Mouse (Mus musculus): ENCODE measurements around the gene Cklf.
"Not testable (repeated sequence)": the region's sequence is repeated elsewhere in the genome, so short reads cannot be mapped to it uniquely, and the experiment has no call there.

DNA sequence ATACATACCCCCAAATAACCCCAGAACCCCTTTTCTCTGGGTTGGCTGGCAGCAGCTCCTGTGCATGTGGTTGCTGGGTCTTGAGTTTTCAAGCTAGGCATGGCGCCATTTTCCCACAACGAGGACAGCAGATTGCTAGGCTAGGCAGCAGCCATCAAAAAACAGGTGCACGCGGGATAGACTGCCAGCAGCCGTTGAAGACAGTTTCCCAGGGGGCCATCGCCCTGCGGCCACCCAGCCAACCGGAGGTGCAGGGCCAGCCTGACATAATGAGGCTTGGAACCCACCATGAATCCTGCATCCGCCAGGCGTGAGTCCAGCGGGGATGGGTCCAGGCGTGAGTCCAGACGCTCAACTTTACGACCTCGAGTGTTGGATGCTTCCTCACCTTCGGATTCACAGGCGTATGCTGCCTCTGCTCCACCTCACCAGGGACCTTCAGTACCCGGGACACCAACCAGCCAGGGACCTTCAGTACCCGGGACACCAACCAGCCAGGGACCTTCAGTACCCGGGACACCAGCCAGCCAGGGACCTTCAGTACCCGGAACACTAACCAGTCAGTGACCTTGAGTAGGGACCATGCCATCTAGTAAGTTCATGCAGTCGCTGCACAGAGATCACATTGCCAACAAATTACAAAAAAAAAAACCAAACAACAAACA, 13.7 kb downstream of the Cklf start:
- TF ChIP-seq CTCF (conservative IDR thresholded peaks at IDR 0.05; ENCODE audit: insufficient read depth, insufficient read length, low read depth, low read length); POLR2A (IDR thresholded peaks at IDR 0.05; ENCODE audit: low read depth, low read length): not testable (repeated sequence)

Data from kidney, adult 2 months (tissue).